Mouse (Mus musculus) thymus, adult 2 months (tissue): ENCODE data around the gene Etv6.

Experiments used
- CTCF ChIP-seq: fragments of 200-500 bp; IDR thresholded peaks from 2 replicates; pipeline ENCODE4 v1.5.1; 2012; ENCODE audit warnings: mild to moderate bottlenecking, control low read depth, low read length, moderate library complexity, borderline replicate concordance; ENCODE audit not compliant: control insufficient read depth, poor library complexity, insufficient read depth; ENCODE audit errors: extremely low read depth
- POLR2A ChIP-seq: fragments of 200-500 bp; IDR thresholded peaks from 2 replicates; pipeline ENCODE4 v1.6.1; 2012; ENCODE audit warnings: mild to moderate bottlenecking, low read length, control low read depth, moderate library complexity; ENCODE audit not compliant: control insufficient read depth, poor library complexity, insufficient read depth; ENCODE audit errors: extremely low read depth

DNA sequence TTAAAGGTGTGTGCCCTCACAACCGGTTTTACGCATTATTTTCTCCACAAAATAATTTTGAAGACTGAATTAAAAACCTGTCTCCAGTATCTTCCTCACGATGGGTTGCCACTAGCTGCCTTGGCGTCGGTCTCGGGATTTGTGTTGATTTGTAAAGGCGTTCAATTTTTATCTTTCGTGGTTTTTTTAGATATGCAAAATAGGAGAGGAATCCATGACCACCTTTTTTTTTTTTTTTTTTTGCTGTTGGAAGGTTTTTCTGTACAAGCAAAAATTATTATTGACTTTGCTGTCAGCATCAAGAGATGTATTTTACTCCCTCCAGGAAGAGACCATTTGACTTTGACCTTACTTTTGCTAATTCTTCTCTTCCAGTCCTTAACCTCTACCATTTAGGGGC is 77.3 kb downstream of the Etv6 start:
- TF ChIP-seq CTCF: no peak
- no peak for TF ChIP-seq POLR2A
